Mouse (Mus musculus) testis, adult 2 months (tissue): Measurements from ENCODE around the gene Larp4. TPM values are rescaled to one million over a fixed set of nuclear protein-coding genes. Genes with fewer than 3 reads are reported as not detected.
"Not testable (repeated sequence)": the region's sequence is repeated elsewhere in the genome, so short reads cannot be mapped to it uniquely, and the experiment has no call there.

Experiments used
- H3K27ac ChIP-seq: fragments of 200-500 bp; 2 replicates; pipeline ENCODE4 v1.5.1; 2012; ENCODE audit warnings: low read depth, low read length; ENCODE audit not compliant: control insufficient read depth, insufficient read depth
- H3K27me3 ChIP-seq: fragments of 200-500 bp; 2 replicates; pipeline ENCODE4 v1.6.1; 2012; ENCODE audit warnings: mild to moderate bottlenecking, low read length, moderate library complexity; ENCODE audit not compliant: control insufficient read depth, insufficient read depth
- H3K36me3 ChIP-seq: fragments of 200-500 bp; 2 replicates; pipeline ENCODE4 v1.6.1; 2012; ENCODE audit warnings: mild to moderate bottlenecking, low read length; ENCODE audit not compliant: control insufficient read depth, insufficient read depth
- H3K4me1 ChIP-seq: fragments of 200-500 bp; 2 replicates; pipeline ENCODE4 v1.6.1; 2012; ENCODE audit warnings: low read length; ENCODE audit not compliant: control insufficient read depth, insufficient read depth
- H3K4me3 ChIP-seq: fragments of 200-500 bp; 2 replicates; pipeline ENCODE4 v1.5.1; 2012; ENCODE audit warnings: low read depth, mild to moderate bottlenecking, low read length, moderate library complexity, mixed read lengths; ENCODE audit not compliant: control insufficient read depth
- CTCF ChIP-seq: fragments of 200-500 bp; IDR thresholded peaks from 2 replicates; pipeline ENCODE4 v1.5.1; 2012; ENCODE audit warnings: low read depth, mild to moderate bottlenecking, inconsistent platforms, low read length, moderate library complexity; ENCODE audit not compliant: control insufficient read depth, insufficient read depth, insufficient replicate concordance
- POLR2A ChIP-seq: fragments of 200-500 bp; IDR thresholded peaks from 2 replicates; pipeline ENCODE4 v1.6.1; 2012; ENCODE audit warnings: low read depth, mild to moderate bottlenecking, inconsistent platforms, low read length, moderate library complexity; ENCODE audit not compliant: control insufficient read depth
- polyA plus RNA-seq: library from polyadenylated mRNA; depleted of rRNA; stranded (reverse); fragments of >200 nt; gene quantifications from 2 replicates; pipeline ENCODE4 v1.2.3, GENCODE M21; 2012

The Larp4 gene
- polyA plus RNA-seq, 1 experiment: 37.9 TPM

DNA sequence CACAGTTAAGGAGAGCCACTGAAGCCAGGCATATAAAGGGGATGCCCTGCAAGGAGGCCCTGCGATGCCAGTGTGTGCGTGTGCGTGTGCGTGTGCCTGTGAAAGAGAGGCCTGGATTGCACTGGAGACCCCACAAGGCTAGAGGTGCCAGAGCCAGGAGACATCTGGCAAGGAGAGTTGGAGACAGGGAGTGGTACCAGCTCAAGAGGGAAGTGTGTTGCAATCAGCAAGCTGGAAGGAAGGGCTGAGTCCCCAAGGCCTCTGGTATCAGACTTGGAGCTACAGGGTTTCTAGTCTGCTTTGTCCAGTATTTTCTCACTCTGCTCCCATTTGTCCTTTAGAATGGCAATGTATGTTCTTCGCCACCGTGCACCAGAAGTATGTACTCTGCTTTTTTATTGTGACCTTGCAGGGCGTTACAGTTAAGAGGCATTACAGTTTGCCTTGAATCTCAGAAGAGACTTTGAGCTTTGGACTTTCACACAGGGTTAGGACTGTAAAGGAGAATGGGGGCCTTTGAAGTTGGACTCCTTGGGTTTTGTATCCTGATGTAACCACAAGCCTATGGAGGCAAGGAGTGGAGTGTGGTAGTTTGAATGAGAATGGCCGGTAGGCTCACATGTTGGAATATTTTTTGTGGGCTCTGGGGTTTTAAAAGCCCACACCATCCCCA lies 4.6 kb upstream of the Larp4 start:
- Histone ChIP-seq H3K4me3 (peak overlapping the region; percentile 71), H3K4me1 (no peaks in the 10 kb centered on the region), H3K27me3 (no peaks in the 10 kb centered on the region), H3K27ac (no peak overlapping the region), H3K36me3 (no peaks in the 10 kb centered on the region)
- TF ChIP-seq CTCF (no peak), POLR2A (no peak)

GRCm38 (mm10) chr15:99966961-99967360 lies 2.9 kb upstream of the Larp4 start, which contains the start of gene Fam186a:
Fam186a (minus strand) TSS chr15:99967061.
- no peaks in the 10 kb centered on the region for H3K27me3 ChIP-seq
- H3K4me3 ChIP-seq: peak within 1 kb of the TSS; percentile 77
- H3K4me1 ChIP-seq: no peaks in the 10 kb centered on the region
- no peak for TF ChIP-seq POLR2A
- TF ChIP-seq CTCF: no peak
- H3K27ac ChIP-seq: peak within 1 kb of the TSS; percentile 62
- no peaks in the 10 kb centered on the region for H3K36me3 ChIP-seq

DNA sequence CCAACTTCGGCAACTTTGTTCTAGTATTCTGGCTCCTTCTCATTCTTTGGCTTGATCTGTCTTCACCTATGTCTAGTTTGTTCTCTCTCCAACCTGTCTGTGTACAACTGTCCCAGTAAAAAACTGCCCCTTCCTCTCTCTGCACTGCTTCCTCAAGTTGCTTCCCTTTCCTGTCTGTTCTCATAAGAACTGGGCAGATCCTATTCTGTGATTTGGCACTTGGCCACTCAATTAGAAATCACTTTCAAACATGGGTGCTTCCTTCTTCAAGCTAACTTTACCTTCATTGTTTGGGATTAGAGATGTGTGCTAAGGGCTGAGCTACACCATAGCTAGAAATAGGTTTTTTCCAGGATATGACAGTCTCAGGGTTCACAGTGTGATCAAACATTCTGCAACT lies 741 bp downstream of the Larp4 start:
- Histone ChIP-seq H3K27ac (no peak overlapping the region), H3K4me1 (peaks cover 6% of the 10 kb centered on the region), H3K36me3 (no peaks in the 10 kb centered on the region), H3K27me3 (no peaks in the 10 kb centered on the region), H3K4me3 (no peak overlapping the region)
- TF ChIP-seq CTCF: no peak
- no peak for TF ChIP-seq POLR2A

- peak overlapping the region; percentile 96 for H3K4me3 ChIP-seq
- H3K4me1 ChIP-seq: peaks cover 6% of the 10 kb centered on the region
- no peaks in the 10 kb centered on the region for H3K27me3 ChIP-seq
- H3K27ac ChIP-seq: peak overlapping the region; percentile 97
- H3K36me3 ChIP-seq: no peaks in the 10 kb centered on the region
- TF ChIP-seq POLR2A: peak; percentile 95
- TF ChIP-seq CTCF: 0 out of 2 replicates have a peak, but pooled peaks have one; percentile 9
Observed at GRCm38 (mm10) chr15:99972361-99972988, 2.6 kb downstream of the Larp4 start.

- H3K27me3 ChIP-seq: no peaks in the 10 kb centered on the region
- H3K4me1 ChIP-seq: peaks cover 6% of the 10 kb centered on the region
- no peak for TF ChIP-seq CTCF
- no peak for TF ChIP-seq POLR2A
- no peaks in the 10 kb centered on the region for H3K36me3 ChIP-seq
- peak overlapping the region; percentile 95 for H3K27ac ChIP-seq
- H3K4me3 ChIP-seq: peak overlapping the region; percentile 96
Observed at GRCm38 (mm10) chr15:99972989-99973911, 3.4 kb downstream of the Larp4 start.

- H3K36me3 ChIP-seq: no peaks in the 10 kb centered on the region
- no peak overlapping the region for H3K4me3 ChIP-seq
- H3K27ac ChIP-seq: no peak overlapping the region
- no peak for TF ChIP-seq CTCF
- no peak for TF ChIP-seq POLR2A
- peaks cover 6% of the 10 kb centered on the region for H3K4me1 ChIP-seq
- H3K27me3 ChIP-seq: no peaks in the 10 kb centered on the region
Observed at GRCm38 (mm10) chr15:99974476-99975220, 4.8 kb downstream of the Larp4 start.

GRCm38 (mm10) chr15:99976121-99976520 lies 6.3 kb downstream of the Larp4 start:
- not testable (repeated sequence) for H3K36me3 ChIP-seq, H3K4me1 ChIP-seq, H3K27ac ChIP-seq, H3K27me3 ChIP-seq, H3K4me3 ChIP-seq
